Mouse (Mus musculus) embryonic facial prominence, embryonic 13.5 days (tissue): ENCODE data around the gene Usp44. TPM values are rescaled to one million over a fixed set of nuclear protein-coding genes. Genes with fewer than 3 reads are reported as not detected.

Source experiments
- ATAC-seq: fragments of 200-750 bp; cut with Nextera tagmentation; 2 replicates; pipeline ENCODE4 v1.8.0; 2017; ENCODE audit warnings: low read depth; ENCODE audit not compliant: insufficient number of reproducible peaks, insufficient read depth, low FRiP score, low TSS enrichment
- H3K27ac ChIP-seq: fragments of 300-500 bp; sonication (generic); 2 replicates; pipeline ENCODE4 v1.5.1; 2015; ENCODE audit warnings: moderate library complexity, mild to moderate bottlenecking, inconsistent platforms
- H3K27me3 ChIP-seq: fragments of 300-500 bp; sonication (generic); 2 replicates; pipeline ENCODE4 v1.6.1; 2015; ENCODE audit warnings: mild to moderate bottlenecking, inconsistent platforms
- H3K36me3 ChIP-seq: fragments of 300-500 bp; sonication (generic); 2 replicates; pipeline ENCODE4 v1.6.1; 2015; ENCODE audit warnings: mild to moderate bottlenecking, inconsistent platforms
- H3K4me1 ChIP-seq: fragments of 300-500 bp; sonication (generic); 2 replicates; pipeline ENCODE4 v1.6.1; 2015; ENCODE audit warnings: inconsistent platforms
- H3K4me2 ChIP-seq: fragments of 300-500 bp; sonication (generic); 2 replicates; pipeline ENCODE4 v1.6.1; 2015; ENCODE audit warnings: moderate library complexity, mild to moderate bottlenecking, inconsistent platforms
- H3K4me3 ChIP-seq: fragments of 300-500 bp; sonication (generic); 2 replicates; pipeline ENCODE4 v1.5.1; 2015; ENCODE audit warnings: mild to moderate bottlenecking, inconsistent platforms
- H3K9ac ChIP-seq: fragments of 300-500 bp; sonication (generic); 2 replicates; pipeline ENCODE4 v1.6.1; 2015; ENCODE audit warnings: mild to moderate bottlenecking, inconsistent platforms
- H3K9me3 ChIP-seq: fragments of 300-500 bp; sonication (generic); 2 replicates; pipeline ENCODE4 v1.6.1; 2016; ENCODE audit warnings: inconsistent platforms
- WGBS: fragments of 180-500 bp; shearing (Covaris S2); methylation state at CpG from one replicate; pipeline ENCODE4 v1.1.7; 2015; ENCODE audit warnings: mixed read lengths; 5-methylcytosine and 5-hydroxymethylcytosine counted together
- polyA plus RNA-seq: library from polyadenylated mRNA; unstranded; fragments of >200 nt; fragmentation: Nextera tagmentation; extraction: Ambion mirVana; gene quantifications from 2 replicates; pipeline ENCODE4 v1.2.1, GENCODE M21; 2015

Gene Usp44
- polyA plus RNA-seq, 1 experiment from 2014 or later: 2.9 TPM

- H3K36me3 ChIP-seq: peaks cover 21% of the 10 kb centered on the region
- peak overlapping the region; percentile 94 for H3K27ac ChIP-seq
- no peak for ATAC-seq
- peak overlapping the region; percentile 96 for H3K4me3 ChIP-seq
- H3K27me3 ChIP-seq: no peaks in the 10 kb centered on the region
- peak overlapping the region; percentile 95 for H3K9ac ChIP-seq
- peak overlapping the region; percentile 88 for H3K4me2 ChIP-seq
- WGBS: under 1% methylated on average over 22 of the region's 22 CpGs
- no peaks in the 10 kb centered on the region for H3K9me3 ChIP-seq
- H3K4me1 ChIP-seq: peaks cover 16% of the 10 kb centered on the region; the same call in 1 of the 2 replicates
Measured at GRCm38 (mm10) chr10:93889976-93890375, 58.6 kb downstream of the Usp44 start.

GRCm38 (mm10) chr10:93890565-93890964, 59.2 kb downstream of the Usp44 start:
- Histone ChIP-seq H3K27me3 (no peaks in the 10 kb centered on the region), H3K4me3 (peak overlapping the region; percentile 96), H3K4me1 (peaks cover 16% of the 10 kb centered on the region; the same call in 1 of the 2 replicates), H3K27ac (no peak overlapping the region), H3K9ac (0 out of 2 replicates have a peak overlapping the region, but pooled peaks have one; percentile 95), H3K9me3 (no peaks in the 10 kb centered on the region), H3K36me3 (peaks cover 15% of the 10 kb centered on the region), H3K4me2 (peak overlapping the region; percentile 88)
- WGBS: 62% methylated on average over 4 of the region's 4 CpGs
- ATAC-seq: no peak

- H3K36me3 ChIP-seq: peaks cover 11% of the 10 kb centered on the region
- H3K27me3 ChIP-seq: no peaks in the 10 kb centered on the region
- WGBS: 89% methylated on average over 1 of the region's 1 CpGs
- H3K27ac ChIP-seq: no peak overlapping the region
- H3K9me3 ChIP-seq: no peaks in the 10 kb centered on the region
- H3K4me3 ChIP-seq: no peak overlapping the region
- H3K4me1 ChIP-seq: peaks cover 16% of the 10 kb centered on the region; the same call in 1 of the 2 replicates
- ATAC-seq: no peak
- H3K4me2 ChIP-seq: no peak overlapping the region
- no peak overlapping the region for H3K9ac ChIP-seq
Measured at GRCm38 (mm10) chr10:93891031-93891430, 59.7 kb downstream of the Usp44 start.

- WGBS: 88% methylated on average over 4 of the region's 4 CpGs
- H3K27ac ChIP-seq: no peak overlapping the region
Measured at GRCm38 (mm10) chr10:93892551-93892950, 61.2 kb downstream of the Usp44 start.

GRCm38 (mm10) chr10:93897043-93897646, 65.8 kb downstream of the Usp44 start, which contains the start of gene Metap2:
Gene Metap2 (minus strand): TSS chr10:93897093.
- Histone ChIP-seq H3K4me1 (no peaks in the 10 kb centered on the region), H3K27ac (no peak within 1 kb of the TSS), H3K9ac (no peak within 1 kb of the TSS), H3K27me3 (no peaks in the 10 kb centered on the region), H3K4me2 (no peak within 1 kb of the TSS), H3K36me3 (no peaks in the 10 kb centered on the region), H3K4me3 (no peak within 1 kb of the TSS), H3K9me3 (no peaks in the 10 kb centered on the region)
- ATAC-seq: no peak
- 66% methylated on average over 7 of the region's 7 CpGs for WGBS

More at GRCm38 (mm10) chr10:93892551-93892950, 61.2 kb downstream of the Usp44 start:
- no peaks in the 10 kb centered on the region for H3K9me3 ChIP-seq
- H3K9ac ChIP-seq: no peak overlapping the region
- H3K27me3 ChIP-seq: no peaks in the 10 kb centered on the region
- no peaks in the 10 kb centered on the region for H3K36me3 ChIP-seq
- ATAC-seq: no peak
- no peak overlapping the region for H3K4me3 ChIP-seq
- no peak overlapping the region for H3K4me2 ChIP-seq
- peaks cover 16% of the 10 kb centered on the region; the same call in 1 of the 2 replicates for H3K4me1 ChIP-seq

GRCm38 (mm10) chr10:93899303-93899702, 67.9 kb downstream of the Usp44 start:
- H3K36me3 ChIP-seq: no peaks in the 10 kb centered on the region
- no peak overlapping the region for H3K9ac ChIP-seq
- no peak overlapping the region for H3K27ac ChIP-seq
- no peak overlapping the region for H3K4me2 ChIP-seq
- no peaks in the 10 kb centered on the region for H3K4me1 ChIP-seq
- H3K9me3 ChIP-seq: no peaks in the 10 kb centered on the region
- no peaks in the 10 kb centered on the region for H3K27me3 ChIP-seq
- WGBS: 68% methylated on average over 2 of the region's 2 CpGs
- no peak for ATAC-seq
- H3K4me3 ChIP-seq: no peak overlapping the region

GRCm38 (mm10) chr10:93899907-93900306, 68.6 kb downstream of the Usp44 start:
- Histone ChIP-seq H3K4me1 (no peaks in the 10 kb centered on the region), H3K9ac (no peak overlapping the region), H3K27ac (no peak overlapping the region), H3K4me3 (no peak overlapping the region), H3K4me2 (no peak overlapping the region), H3K36me3 (no peaks in the 10 kb centered on the region), H3K27me3 (no peaks in the 10 kb centered on the region), H3K9me3 (no peaks in the 10 kb centered on the region)
- ATAC-seq: no peak
- 86% methylated on average over 11 of the region's 11 CpGs for WGBS

- Histone ChIP-seq H3K4me1 (peaks cover 9% of the 10 kb centered on the region), H3K4me2 (peak overlapping the region; percentile 11; the same call in 1 of the 2 replicates), H3K9me3 (no peaks in the 10 kb centered on the region), H3K4me3 (no peak overlapping the region), H3K9ac (no peak overlapping the region), H3K27me3 (no peaks in the 10 kb centered on the region), H3K27ac (no peak overlapping the region), H3K36me3 (no peaks in the 10 kb centered on the region)
- no peak for ATAC-seq
- WGBS: 15% methylated on average over 10 of the region's 10 CpGs
Measured at GRCm38 (mm10) chr10:93907376-93907775, 76.0 kb downstream of the Usp44 start.

Other genes starting within 250 kb of the Usp44 start
- 123 and 146 TPM in 2 replicates for gene Snrpf, start 241.8 kb upstream of the Usp44 start, polyA plus RNA-seq
- 0.87 and 1.2 TPM in 2 replicates for gene Ntn4, start 190.9 kb upstream of the Usp44 start, polyA plus RNA-seq
- gene Metap2, start 65.5 kb downstream of the Usp44 start, polyA plus RNA-seq: 197 and 212 TPM in 2 replicates
- 28.6 and 29.8 TPM in 2 replicates for gene Vezt, start 204.3 kb downstream of the Usp44 start, polyA plus RNA-seq
- 3.2 and 3.3 TPM in 2 replicates for gene Fgd6, start 204.4 kb downstream of the Usp44 start, polyA plus RNA-seq